17 mouse cellular contexts compared by ENCODE assay signal in genomic region chr5:149235002-149235401, GRCm38 (mm10). TPM values are rescaled to one million over a fixed set of nuclear protein-coding genes. Genes with fewer than 3 reads are reported as not detected.
DNase-seq lines count a peak whose midpoint lies in the region; ATAC-seq and TF ChIP-seq lines count a peak whose summit lies in the region.
"Had no signal": no experiment of that assay in that cellular context is flagged by ENCODE, and none has a peak within 500 bp of the region (broad histone marks: within the 10 kb centered on the region; RNA-seq: fewer than 3 reads in every experiment).

No protein-coding gene starts in this region.

- H3K4me1 ChIP-seq in midbrain, embryonic 11.5 days (ENCODE audit: control insufficient read depth, insufficient read depth, low read length), result no peaks in the 10 kb centered on the region
- H3K4me1 ChIP-seq: liver, embryonic 15.5 days; stomach, embryonic 15.5 days had no signal

- H3K79me2 ChIP-seq in C2C12 (ENCODE audit: control insufficient read depth, insufficient read depth), result no peaks in the 10 kb centered on the region

- H3K4me3 ChIP-seq in C2C12 (ENCODE audit: insufficient read depth, poor library complexity, severe bottlenecking), result no peak overlapping the region
- no peak overlapping the region for H3K4me3 ChIP-seq in midbrain, embryonic 11.5 days (ENCODE audit: low read depth, low read length)
- H3K4me3 ChIP-seq: embryonic facial prominence, embryonic 12.5 days; forebrain, embryonic 15.5 days; liver, embryonic 15.5 days; stomach, embryonic 15.5 days had no signal

- 87% methylated on average over 7 of the region's 7 CpGs for WGBS in midbrain, embryonic 11.5 days

- no peaks in the 10 kb centered on the region for H3K36me3 ChIP-seq in C2C12 (ENCODE audit: control insufficient read depth, insufficient read depth)
- H3K36me3 ChIP-seq in midbrain, embryonic 11.5 days (ENCODE audit: control insufficient read depth, insufficient read depth, low read length), result no peaks in the 10 kb centered on the region
- H3K36me3 ChIP-seq: embryonic facial prominence, embryonic 12.5 days; forebrain, embryonic 15.5 days; liver, embryonic 15.5 days; stomach, embryonic 15.5 days had no signal

- no peak overlapping the region for H3ac ChIP-seq in C2C12 (ENCODE audit: control insufficient read depth, insufficient read length, low read depth)

- no peak overlapping the region for H3K4me2 ChIP-seq in midbrain, embryonic 11.5 days
- H3K4me2 ChIP-seq: embryonic facial prominence, embryonic 12.5 days; forebrain, embryonic 15.5 days; hindbrain, embryonic 14.5 days; liver, embryonic 15.5 days; stomach, embryonic 15.5 days had no signal

- intact Hi-C loops in heart, postnatal 36 days (cut with DNase I), result no loop called here

- no peak overlapping the region for H3K9ac ChIP-seq in midbrain, embryonic 11.5 days (ENCODE audit: low read length)
- H3K9ac ChIP-seq: embryonic facial prominence, embryonic 12.5 days; forebrain, embryonic 15.5 days; hindbrain, embryonic 14.5 days; liver, embryonic 15.5 days; stomach, embryonic 15.5 days had no signal

- ATAC-seq in midbrain, embryonic 11.5 days (ENCODE audit: low FRiP score), result no peak
- ATAC-seq in erythroblast, adult 5-6 weeks (replicated peaks; ENCODE audit: low FRiP score, poor library complexity, severe bottlenecking), result no peak
- ATAC-seq: forebrain, embryonic 15.5 days; Patski had no signal

- H3K79me3 ChIP-seq in C2C12 (ENCODE audit: low read depth), result no peaks in the 10 kb centered on the region

- peak; percentile 27 to 44 for DNase-seq in heart, adult 9 months (ENCODE audit: low spot score in 2 of 2)
- no peak for DNase-seq in heart, postnatal 36 days
- peak; percentile 57 for DNase-seq in induced T-regulatory cell, adult 2 months (ENCODE audit: low read depth)
- DNase-seq in natural killer cell, adult 2 months (ENCODE audit: low spot score in 2 of 2), result peak; percentile 58 to 67
- DNase-seq in left cerebral cortex, adult 18-20 months (ENCODE audit: low spot score in 2 of 2), result no peak
- no peak for DNase-seq in midbrain, embryonic 11.5 days (ENCODE audit: low spot score, missing footprints)
- DNase-seq: adrenal gland, postnatal 10 days; cerebellum, adult 9-10 months; kidney, postnatal 10 days had no signal

- no peak overlapping the region for H3K27ac ChIP-seq in midbrain, embryonic 11.5 days (ENCODE audit: low read depth, low read length)
- H3K27ac ChIP-seq: embryonic facial prominence, embryonic 12.5 days; forebrain, embryonic 15.5 days; hindbrain, embryonic 14.5 days; liver, embryonic 15.5 days; stomach, embryonic 15.5 days had no signal

- no peaks in the 10 kb centered on the region for H3K27me3 ChIP-seq in C2C12 (ENCODE audit: control insufficient read depth, insufficient read depth, insufficient read length)
- no peaks in the 10 kb centered on the region for H3K27me3 ChIP-seq in midbrain, embryonic 11.5 days (ENCODE audit: control insufficient read depth, insufficient read depth, low read length)
- H3K27me3 ChIP-seq: embryonic facial prominence, embryonic 12.5 days; forebrain, embryonic 15.5 days; Patski; stomach, embryonic 15.5 days had no signal

- no peaks in the 10 kb centered on the region for H3K9me3 ChIP-seq in midbrain, embryonic 11.5 days (ENCODE audit: control insufficient read depth, low read length)
- H3K9me3 ChIP-seq: embryonic facial prominence, embryonic 12.5 days; forebrain, embryonic 15.5 days; liver, embryonic 15.5 days; stomach, embryonic 15.5 days had no signal

- no peak for TF ChIP-seq CTCF in C2C12 (IDR thresholded peaks at IDR 0.05; ENCODE audit: control insufficient read depth, insufficient read depth, insufficient read length)

TF ChIP-seq in C2C12, 6 proteins besides CTCF, POLR2A, EP300 and RAD21:
- TF ChIP-seq MYOG (IDR thresholded peaks at IDR 0.05; ENCODE audit: control insufficient read depth, extremely low read depth, insufficient read length) (no peak), CEBPB (IDR thresholded peaks at IDR 0.05; ENCODE audit: low read depth) (no peak), MYOD1 (IDR thresholded peaks at IDR 0.05; ENCODE audit: control insufficient read depth, insufficient read length, low read depth) (peak; percentile 69), USF1 (IDR thresholded peaks at IDR 0.05; ENCODE audit: low read depth) (no peak), FOSL1 (IDR thresholded peaks at IDR 0.05; ENCODE audit: insufficient read depth, low read length, poor library complexity, severe bottlenecking) (no peak), MAX (IDR thresholded peaks at IDR 0.05) (no peak)

RNA-seq across cellular contexts. Expression of gene Alox5ap, which starts 29.6 kb away (rescaled TPM):
- 10 to 100 TPM; 13.4 to 26.8 TPM for total RNA-seq in heart, postnatal 36 days (2021)
- 8.2 TPM for polyA plus RNA-seq in C2C12 (2012; fragmentation: generic; extraction: Trizol)
- total RNA-seq in left cerebral cortex, adult 18-20 months (2021), result 1 to 10 TPM; 9.4 to 10.0 TPM
- polyA plus RNA-seq in midbrain, embryonic 11.5 days (2014; fragmentation: Nextera tagmentation; extraction: Ambion mirVana), result 6.3 and 9.3 TPM in 2 replicates
- total RNA-seq in erythroblast, adult 5-6 weeks (2015; ENCODE audit: low replicate concordance), result 202 and 238 TPM in 2 replicates
- 173 and 187 TPM in 2 replicates for total RNA-seq in erythroblast, adult 5-6 weeks (2017; ENCODE audit: low replicate concordance)

RNA-seq across cellular contexts. Expression of gene Hmgb1, which starts 50.7 kb away (rescaled TPM):
- total RNA-seq in heart, postnatal 36 days (2021), result 100 to 1,000 TPM in 1 of 2 experiments, 10 to 100 TPM in 1; 91.5 to 111 TPM
- 185 TPM for polyA plus RNA-seq in C2C12 (2012; fragmentation: generic; extraction: Trizol)
- total RNA-seq in left cerebral cortex, adult 18-20 months (2021), result 100 to 1,000 TPM; 128 to 136 TPM
- polyA plus RNA-seq in midbrain, embryonic 11.5 days (2014; fragmentation: Nextera tagmentation; extraction: Ambion mirVana), result 1,896 and 1,979 TPM in 2 replicates
- total RNA-seq in erythroblast, adult 5-6 weeks (2015; ENCODE audit: low replicate concordance), result 310 and 337 TPM in 2 replicates
- 224 and 253 TPM in 2 replicates for total RNA-seq in erythroblast, adult 5-6 weeks (2017; ENCODE audit: low replicate concordance)

RNA-seq across cellular contexts. Expression of gene Uspl1, which starts 50.9 kb away (rescaled TPM):
- total RNA-seq in heart, postnatal 36 days (2021), result 10 to 100 TPM; 18.3 to 18.6 TPM
- polyA plus RNA-seq in C2C12 (2012; fragmentation: generic; extraction: Trizol), result 17.8 TPM
- 10 to 100 TPM; 42.5 to 42.6 TPM for total RNA-seq in left cerebral cortex, adult 18-20 months (2021)
- 81.3 and 83.3 TPM in 2 replicates for polyA plus RNA-seq in midbrain, embryonic 11.5 days (2014; fragmentation: Nextera tagmentation; extraction: Ambion mirVana)
- 5.2 and 7.5 TPM in 2 replicates for total RNA-seq in erythroblast, adult 5-6 weeks (2015; ENCODE audit: low replicate concordance)
- total RNA-seq in erythroblast, adult 5-6 weeks (2017; ENCODE audit: low replicate concordance), result 10.0 and 15.1 TPM in 2 replicates

Comparison
In these comparisons a context has a peak if more than half of its experiments do, and no peak if none do; other contexts are left out.
1. DNase-seq: peak in heart, adult 9 months (2 of 2), induced T-regulatory cell, adult 2 months (single experiment) and natural killer cell, adult 2 months (2 of 2); none in heart, postnatal 36 days (0 of 2), left cerebral cortex, adult 18-20 months (0 of 2) and midbrain, embryonic 11.5 days (single experiment).
2. RNA of gene Alox5ap, which starts 29.6 kb away (total RNA-seq): 173 to 238 TPM in erythroblast, adult 5-6 weeks; 13.4 to 26.8 TPM in heart, postnatal 36 days and 9.4 to 10.0 TPM in left cerebral cortex, adult 18-20 months; every median in the first group is over 4 times any median in the second.